Mouse (Mus musculus): Measurements from ENCODE around the gene Lrmda. TPM values are rescaled to one million over a fixed set of nuclear protein-coding genes. Genes with fewer than 3 reads are reported as not detected.

Lrmda gene
- total and polyA plus RNA-seq, 3 experiments = 5.1 to 5.9 TPM; not detected in 1

GRCm38 (mm10) chr14:22906716-22907115 is 887.2 kb downstream of the Lrmda start:
- no peaks in the 10 kb centered on the region for H3K36me3 ChIP-seq (ENCODE audit: control insufficient read depth in 1 of 2, insufficient read depth in 2 of 2, low read length in 2 of 2)
- no peak overlapping the region for H3K9ac ChIP-seq (ENCODE audit: control insufficient read depth, low read depth, low read length, poor library complexity, severe bottlenecking)
- no peaks in the 10 kb centered on the region for H3K9me3 ChIP-seq (replicated peaks; ENCODE audit: insufficient read depth, low read length)
- no peaks in the 10 kb centered on the region; a peak in 2 of 4 replicates for H3K4me1 ChIP-seq (ENCODE audit: control insufficient read depth in 1 of 2, insufficient read depth in 2 of 2, low read length in 2 of 2)
- DNase-seq (ENCODE audit: low read depth, low spot score) = no peak
- no peaks in the 10 kb centered on the region for H3K79me2 ChIP-seq (ENCODE audit: control insufficient read depth, insufficient read depth, low read length, poor library complexity)
- H3K27me3 ChIP-seq (ENCODE audit: control insufficient read depth in 1 of 2, insufficient read depth in 2 of 2, low read length in 2 of 2) = no peaks in the 10 kb centered on the region
- TF ChIP-seq ZNF384 (IDR thresholded peaks at IDR 0.05; ENCODE audit: low read depth, low read length) = no peak
- no peak for TF ChIP-seq MYC (IDR thresholded peaks at IDR 0.05; ENCODE audit: low read depth, low read length)
- no peak for TF ChIP-seq E2F4 (IDR thresholded peaks at IDR 0.05; ENCODE audit: borderline replicate concordance, low read depth, low read length)
- TF ChIP-seq POLR2AphosphoS5 (IDR thresholded peaks at IDR 0.05; ENCODE audit: borderline replicate concordance, low read depth, low read length) = no peak
- no peak for TF ChIP-seq MXI1 (IDR thresholded peaks at IDR 0.05; ENCODE audit: low read depth, low read length)
- no peak for TF ChIP-seq TCF12 (IDR thresholded peaks at IDR 0.05; ENCODE audit: low read depth, low read length)
- no peak for TF ChIP-seq USF2 (IDR thresholded peaks at IDR 0.05; ENCODE audit: borderline replicate concordance in 1 of 2, insufficient read depth in 1 of 2, low read depth in 1 of 2, low read length in 2 of 2)
- TF ChIP-seq BHLHE40 (IDR thresholded peaks at IDR 0.05; ENCODE audit: borderline replicate concordance, low read depth, low read length) = no peak
- no peak for TF ChIP-seq SMC3 (IDR thresholded peaks at IDR 0.05; ENCODE audit: low read depth, low read length)
- no peak overlapping the region for H3K27ac ChIP-seq (ENCODE audit: control insufficient read depth, low read depth, low read length)
- no peak overlapping the region for H3K4me3 ChIP-seq (ENCODE audit: control insufficient read depth in 1 of 2, insufficient read depth in 1 of 2, low read depth in 2 of 2, low read length in 2 of 2)

- H3K27me3 ChIP-seq (ENCODE audit: control insufficient read depth in 1 of 2, insufficient read depth in 2 of 2, low read length in 2 of 2) = no peaks in the 10 kb centered on the region
- H3K4me1 ChIP-seq (ENCODE audit: control insufficient read depth in 1 of 2, insufficient read depth in 2 of 2, low read length in 2 of 2) = no peaks in the 10 kb centered on the region; a peak in 2 of 4 replicates
- DNase-seq (ENCODE audit: low read depth, low spot score) = peak; percentile 47
- no peak overlapping the region for H3K4me3 ChIP-seq (ENCODE audit: control insufficient read depth in 1 of 2, insufficient read depth in 1 of 2, low read depth in 2 of 2, low read length in 2 of 2)
- TF ChIP-seq JUND (IDR thresholded peaks at IDR 0.05; ENCODE audit: low read depth, low read length) (no peak), KAT2A (conservative IDR thresholded peaks at IDR 0.05; ENCODE audit: low read depth, low read length) (no peak), MYC (IDR thresholded peaks at IDR 0.05; ENCODE audit: low read depth, low read length) (no peak), POLR2AphosphoS2 (IDR thresholded peaks at IDR 0.05; ENCODE audit: low read length) (no peak), EP300 (IDR thresholded peaks at IDR 0.05; ENCODE audit: low read depth in 1 of 2, low read length in 2 of 2) (peak in 1 of 2 experiments; percentile 21; a peak in 1 of 4 replicates), USF2 (IDR thresholded peaks at IDR 0.05; ENCODE audit: borderline replicate concordance in 1 of 2, insufficient read depth in 1 of 2, low read depth in 1 of 2, low read length in 2 of 2) (no peak), GATA1 (IDR thresholded peaks at IDR 0.05; ENCODE audit: low read depth, low read length) (peak; percentile 12; the same call in 1 of the 2 replicates), TAL1 (IDR thresholded peaks at IDR 0.05; ENCODE audit: low read length) (no peak), ETS1 (IDR thresholded peaks at IDR 0.05; ENCODE audit: low read depth, low read length) (peak; percentile 42; the same call in 1 of the 2 replicates), TCF12 (IDR thresholded peaks at IDR 0.05; ENCODE audit: low read depth, low read length) (peak; percentile 37; the same call in 1 of the 2 replicates), SMC3 (IDR thresholded peaks at IDR 0.05; ENCODE audit: low read depth, low read length) (no peak), ZC3H11A (IDR thresholded peaks at IDR 0.05; ENCODE audit: low read depth, low read length) (no peak), RCOR1 (IDR thresholded peaks at IDR 0.05; ENCODE audit: low read depth, low read length) (peak; percentile 19; the same call in 1 of the 2 replicates)
- no peak overlapping the region for H3K9ac ChIP-seq (ENCODE audit: control insufficient read depth, low read depth, low read length, poor library complexity, severe bottlenecking)
- no peaks in the 10 kb centered on the region for H3K79me2 ChIP-seq (ENCODE audit: control insufficient read depth, insufficient read depth, low read length, poor library complexity)
- no peaks in the 10 kb centered on the region for H3K9me3 ChIP-seq (replicated peaks; ENCODE audit: insufficient read depth, low read length)
- no peaks in the 10 kb centered on the region for H3K36me3 ChIP-seq (ENCODE audit: control insufficient read depth in 1 of 2, insufficient read depth in 2 of 2, low read length in 2 of 2)
- H3K27ac ChIP-seq (ENCODE audit: control insufficient read depth, low read depth, low read length) = no peak overlapping the region
Measured at GRCm38 (mm10) chr14:22907221-22907620, 887.7 kb downstream of the Lrmda start.
